Mouse (Mus musculus): Measurements from ENCODE around the gene Mecr. TPM values are rescaled to one million over a fixed set of nuclear protein-coding genes. Genes with fewer than 3 reads are reported as not detected.

Gene Mecr
- polyA plus RNA-seq, 2 experiments = 39.4 to 41.6 TPM

DNA sequence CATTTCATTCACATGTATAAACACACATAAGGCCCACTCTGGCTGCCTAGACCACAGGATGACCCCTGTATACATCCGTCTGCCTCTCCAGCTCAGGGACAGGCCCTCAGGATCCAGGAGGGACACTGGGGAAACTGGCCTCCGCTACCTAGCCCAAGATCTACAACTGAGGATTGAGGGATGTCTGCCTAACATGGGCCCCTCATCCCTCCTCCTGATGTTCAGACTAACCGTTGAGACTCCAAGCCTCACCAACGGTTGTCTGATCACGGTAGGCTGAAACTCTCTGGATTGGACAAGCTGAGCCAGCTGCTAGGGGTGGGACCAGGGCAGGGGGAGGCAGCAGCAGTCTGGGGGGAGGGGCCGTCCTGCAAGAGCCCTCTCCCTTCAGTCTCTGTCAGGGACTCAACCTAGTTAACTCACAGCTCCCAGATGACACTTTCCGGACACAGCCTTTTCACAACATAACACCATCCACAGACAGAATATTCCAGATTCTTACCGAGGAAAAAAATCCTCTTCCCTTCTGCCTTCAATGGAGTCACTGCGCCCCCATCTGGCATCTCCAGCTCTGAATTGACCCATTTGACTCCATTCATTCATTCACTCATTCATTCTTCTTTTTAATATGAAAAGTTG lies 9.2 kb upstream of the Mecr start:
- no peak overlapping the region for H3K27ac ChIP-seq (replicated peaks; ENCODE audit: low read depth, low read length)

DNA sequence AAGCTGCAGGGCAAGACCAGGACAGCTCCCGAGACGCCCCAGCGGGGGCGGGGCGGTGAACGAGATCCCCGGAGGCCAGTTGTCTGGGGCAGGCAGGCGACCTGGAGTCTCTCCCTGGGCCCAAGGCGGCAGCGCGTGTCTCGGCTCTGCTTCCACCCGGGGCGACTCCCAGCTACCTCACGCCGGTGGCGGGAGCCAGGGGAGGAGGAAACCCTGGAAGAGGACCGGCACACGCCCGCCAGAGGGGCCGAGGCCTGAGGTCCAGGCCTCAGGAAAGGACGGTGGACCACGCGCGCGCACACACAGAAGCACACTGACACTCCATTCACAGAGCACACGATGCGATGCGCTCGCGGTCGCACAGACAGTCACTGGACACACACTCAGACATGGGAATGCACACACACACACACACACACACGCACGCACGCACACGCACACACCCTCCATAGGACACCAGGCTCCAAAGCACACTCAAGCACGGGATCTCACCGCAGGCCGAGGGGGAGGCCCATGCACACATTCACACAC lies 6.9 kb upstream of the Mecr start:
- TF ChIP-seq POLR2A (IDR thresholded peaks at IDR 0.05; ENCODE audit: borderline replicate concordance, extremely low read depth, insufficient read depth, insufficient read length) = no peak
- peak overlapping the region; percentile 97 for H3K4me2 ChIP-seq (replicated peaks; ENCODE audit: low read depth, low read length, severe bottlenecking)
- H3K4me1 ChIP-seq (ENCODE audit: control insufficient read depth, insufficient read depth, low read length) = peaks cover 9% of the 10 kb centered on the region; the same call in 1 of the 2 replicates
- peaks cover 15% of the 10 kb centered on the region; the same call in 1 of the 2 replicates for H3K27me3 ChIP-seq (ENCODE audit: control insufficient read depth, insufficient read depth, low read length)
- no peaks in the 10 kb centered on the region for H3K36me3 ChIP-seq (ENCODE audit: control insufficient read depth, insufficient read depth, low read length)
- no peak overlapping the region for H3K27ac ChIP-seq (replicated peaks; ENCODE audit: low read depth, low read length)
- H3K4me3 ChIP-seq (replicated peaks; ENCODE audit: low read length) = peak overlapping the region; percentile 60
- DNase-seq (ENCODE audit: low spot score) = no peak
- H3K9me3 ChIP-seq (ENCODE audit: control insufficient read depth, low read length) = no peaks in the 10 kb centered on the region
- under 1% methylated on average over 28 of the region's 39 CpGs for WGBS
- ATAC-seq (ENCODE audit: low FRiP score, low read depth) = peak; percentile 20; the same call in 1 of the 2 replicates
- peak overlapping the region; percentile 66 for H3K9ac ChIP-seq (ENCODE audit: low read depth, low read length, severe bottlenecking)

More for the DNA sequence above, 9.2 kb upstream of the Mecr start:
- no peak for ATAC-seq (ENCODE audit: low FRiP score, low read depth)
- DNase-seq (ENCODE audit: low spot score) = no peak
- Histone ChIP-seq H3K4me3 (replicated peaks; ENCODE audit: low read length) (no peak overlapping the region), H3K9ac (ENCODE audit: low read depth, low read length, severe bottlenecking) (no peak overlapping the region), H3K9me3 (ENCODE audit: control insufficient read depth, low read length) (no peaks in the 10 kb centered on the region), H3K36me3 (ENCODE audit: control insufficient read depth, insufficient read depth, low read length) (no peaks in the 10 kb centered on the region), H3K27me3 (ENCODE audit: control insufficient read depth, insufficient read depth, low read length) (peaks cover 15% of the 10 kb centered on the region; the same call in 1 of the 2 replicates), H3K4me1 (ENCODE audit: control insufficient read depth, insufficient read depth, low read length) (peaks cover 9% of the 10 kb centered on the region; the same call in 1 of the 2 replicates), H3K4me2 (replicated peaks; ENCODE audit: low read depth, low read length, severe bottlenecking) (no peak overlapping the region)
- WGBS = 34% methylated on average over 9 of the region's 9 CpGs
- no peak for TF ChIP-seq POLR2A (IDR thresholded peaks at IDR 0.05; ENCODE audit: borderline replicate concordance, extremely low read depth, insufficient read depth, insufficient read length)

DNA sequence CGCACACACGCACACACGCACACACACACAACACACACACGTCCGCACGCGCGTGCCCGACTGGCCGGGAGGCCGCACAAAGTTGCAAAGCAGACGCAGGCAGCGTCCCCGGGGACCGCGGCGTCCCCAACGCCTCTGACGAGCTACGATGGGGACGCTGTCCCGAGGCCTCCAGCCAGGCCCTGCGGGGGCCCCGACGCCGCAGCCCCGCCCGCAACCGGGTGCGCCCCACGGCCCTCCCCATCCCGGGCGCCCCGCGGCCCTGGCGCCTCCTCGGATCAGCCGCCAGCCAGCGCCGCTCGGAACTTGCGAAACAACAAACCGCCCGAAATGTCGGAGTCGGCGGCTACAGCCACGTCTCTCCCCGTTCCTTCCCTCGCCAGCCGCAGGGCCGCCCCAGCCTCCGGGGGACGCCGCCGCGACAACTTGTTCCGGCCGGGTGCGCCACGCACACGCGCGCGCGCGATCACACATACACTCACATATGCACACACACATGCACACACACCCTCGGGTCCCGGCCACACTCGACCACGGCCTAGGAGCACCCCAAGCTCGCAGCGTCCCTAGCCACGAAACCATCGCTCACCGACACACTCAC lies 6.3 kb upstream of the Mecr start:
- Histone ChIP-seq H3K4me3 (replicated peaks; ENCODE audit: low read length) (peak overlapping the region; percentile 60), H3K36me3 (ENCODE audit: control insufficient read depth, insufficient read depth, low read length) (no peaks in the 10 kb centered on the region), H3K4me2 (replicated peaks; ENCODE audit: low read depth, low read length, severe bottlenecking) (peak overlapping the region; percentile 97), H3K9ac (ENCODE audit: low read depth, low read length, severe bottlenecking) (peak overlapping the region; percentile 66), H3K27me3 (ENCODE audit: control insufficient read depth, insufficient read depth, low read length) (peaks cover 15% of the 10 kb centered on the region; the same call in 1 of the 2 replicates), H3K4me1 (ENCODE audit: control insufficient read depth, insufficient read depth, low read length) (peaks cover 9% of the 10 kb centered on the region; the same call in 1 of the 2 replicates), H3K9me3 (ENCODE audit: control insufficient read depth, low read length) (no peaks in the 10 kb centered on the region), H3K27ac (replicated peaks; ENCODE audit: low read depth, low read length) (no peak overlapping the region)
- peak; percentile 8; the same call in 1 of the 2 replicates for ATAC-seq (ENCODE audit: low FRiP score, low read depth)
- 6% methylated on average over 35 of the region's 76 CpGs for WGBS
- no peak for TF ChIP-seq POLR2A (IDR thresholded peaks at IDR 0.05; ENCODE audit: borderline replicate concordance, extremely low read depth, insufficient read depth, insufficient read length)
- DNase-seq (ENCODE audit: low spot score) = peak; percentile 45

DNA sequence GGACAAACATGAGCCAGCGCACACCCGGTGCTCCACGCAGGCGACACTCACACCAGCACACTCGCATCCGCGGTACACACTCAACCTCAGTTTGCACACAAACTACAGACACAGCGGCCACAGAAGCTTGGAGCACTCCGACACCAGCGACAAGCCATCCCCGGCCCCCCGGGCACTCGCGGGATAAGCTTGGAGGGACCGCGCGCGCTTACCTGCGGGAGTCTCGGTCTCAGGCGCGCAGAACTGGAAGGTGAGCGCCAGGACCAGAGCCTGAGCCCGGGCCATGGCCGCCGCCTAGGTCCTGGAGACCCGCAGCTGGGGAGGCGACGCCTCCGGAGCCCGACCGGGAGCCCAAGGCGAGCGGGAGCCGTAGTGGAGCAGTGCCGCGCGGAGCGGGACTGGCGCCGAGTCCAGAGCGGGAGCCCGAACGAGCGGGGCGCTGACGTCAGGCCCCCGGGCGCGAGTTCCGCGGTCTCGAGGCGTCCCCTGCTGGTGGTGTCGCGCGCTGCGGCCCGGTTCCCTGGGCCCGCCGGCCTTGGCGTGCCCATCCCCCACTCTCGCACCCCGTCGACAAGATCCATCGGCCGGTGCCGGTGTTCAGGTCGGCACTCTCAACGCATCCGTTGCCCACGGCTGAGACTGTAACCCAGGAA lies 5.3 kb upstream of the Mecr start, which contains the start of gene Ptpru:
Ptpru (minus strand) TSS at position 417 of the 653 bp plus-strand sequence.
- TF ChIP-seq POLR2A (IDR thresholded peaks at IDR 0.05; ENCODE audit: borderline replicate concordance, extremely low read depth, insufficient read depth, insufficient read length) = no peak
- ATAC-seq (ENCODE audit: low FRiP score, low read depth) (peak; percentile 82), DNase-seq (ENCODE audit: low spot score) (peak; percentile 81)
- WGBS = under 1% methylated on average over 51 of the region's 72 CpGs
- Histone ChIP-seq H3K4me1 (ENCODE audit: control insufficient read depth, insufficient read depth, low read length) (peaks cover 9% of the 10 kb centered on the region; the same call in 1 of the 2 replicates), H3K4me2 (replicated peaks; ENCODE audit: low read depth, low read length, severe bottlenecking) (peak within 1 kb of the TSS; percentile 97), H3K27ac (replicated peaks; ENCODE audit: low read depth, low read length) (no peak within 1 kb of the TSS), H3K27me3 (ENCODE audit: control insufficient read depth, insufficient read depth, low read length) (peaks cover 15% of the 10 kb centered on the region; the same call in 1 of the 2 replicates), H3K9ac (ENCODE audit: low read depth, low read length, severe bottlenecking) (peak within 1 kb of the TSS; percentile 66), H3K9me3 (ENCODE audit: control insufficient read depth, low read length) (no peaks in the 10 kb centered on the region), H3K4me3 (replicated peaks; ENCODE audit: low read length) (peak within 1 kb of the TSS; percentile 60), H3K36me3 (ENCODE audit: control insufficient read depth, insufficient read depth, low read length) (no peaks in the 10 kb centered on the region)
